Mouse (Mus musculus) thymus, postnatal 4 days (tissue): Measurements from ENCODE around the gene Avp.

Experiments used
- DNase-seq: peaks from one replicate; pipeline ENCODE4 v3.0.0; 2021

Gene Avp

DNA sequence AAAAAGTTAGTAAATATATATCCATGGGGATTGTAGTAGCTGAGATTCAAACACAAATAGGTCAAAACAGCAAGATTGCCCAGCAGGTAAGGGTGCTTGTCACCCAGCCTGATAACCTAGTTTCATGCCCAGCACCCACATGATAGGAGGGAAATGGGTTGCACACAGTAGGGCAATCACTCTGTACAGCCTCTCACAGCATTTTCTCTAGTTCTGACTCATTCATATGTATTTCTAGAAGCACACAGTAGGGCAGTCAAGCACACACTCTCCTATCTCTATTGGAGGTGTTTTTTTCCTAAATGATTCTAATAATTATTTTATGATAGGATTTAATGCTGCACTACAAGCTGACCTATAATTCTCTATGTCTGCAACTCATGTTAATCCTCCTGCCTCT, 12.4 kb downstream of the Avp start:
- no peak for DNase-seq

DNA sequence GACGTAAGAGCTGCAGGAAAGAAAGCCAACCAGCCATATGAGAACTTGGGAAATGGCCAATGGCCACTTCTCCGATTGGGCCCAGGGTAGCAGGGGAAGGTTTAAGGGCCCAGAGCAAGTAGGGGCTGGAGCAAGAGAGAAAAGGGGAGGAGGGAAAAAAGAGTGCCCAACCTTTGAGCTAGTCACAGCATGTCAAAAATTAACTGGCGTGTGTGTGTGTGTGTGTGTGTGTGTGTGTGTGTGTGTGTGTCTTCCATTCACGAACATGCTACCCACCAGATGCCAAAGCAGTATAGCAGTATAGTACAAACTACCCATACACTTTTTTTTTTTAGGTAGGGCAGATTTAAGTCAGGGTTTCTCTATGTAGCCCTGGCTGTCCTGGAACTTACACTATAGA, 13.4 kb downstream of the Avp start:
- DNase-seq: no peak

DNA sequence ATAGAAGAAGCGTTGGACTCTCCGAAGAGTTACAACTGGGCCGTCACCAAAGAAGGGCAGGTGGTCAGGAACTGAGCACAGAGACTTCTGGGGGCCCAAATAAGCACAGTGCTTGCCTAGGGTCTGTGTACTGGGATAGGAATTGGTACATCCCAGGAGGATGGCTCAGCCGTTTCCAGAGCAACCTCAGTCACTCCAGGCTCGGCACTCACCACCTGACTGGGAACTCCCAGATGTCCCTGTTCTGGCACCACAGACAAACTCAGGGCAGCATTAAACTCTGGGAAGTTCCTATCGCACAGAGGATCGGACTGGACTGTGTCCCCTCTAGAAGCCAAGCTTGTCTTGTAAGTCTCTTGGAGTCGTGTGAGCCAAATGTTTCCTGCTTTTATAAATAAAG, 17.4 kb downstream of the Avp start:
- no peak for DNase-seq

DNA sequence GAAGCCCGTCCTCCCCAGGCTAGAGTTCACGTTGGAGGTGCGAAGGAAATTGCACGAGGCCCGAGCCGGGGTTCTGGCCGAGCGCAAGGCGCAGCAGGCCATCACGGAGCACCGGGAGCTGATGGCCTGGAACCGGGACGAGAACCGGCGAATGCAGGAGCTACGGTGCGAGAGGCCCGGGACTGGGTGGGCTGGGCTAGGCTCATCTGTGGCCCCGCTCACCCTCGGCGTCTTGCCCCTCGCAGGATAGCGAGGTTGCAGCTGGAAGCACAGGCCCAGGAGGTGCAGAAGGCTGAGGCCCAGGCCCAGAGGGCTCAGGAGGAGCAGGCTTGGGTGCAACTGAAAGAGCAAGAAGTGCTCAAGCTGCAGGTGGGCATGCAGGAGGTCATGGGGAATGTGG, 18.3 kb downstream of the Avp start:
- DNase-seq: no peak

DNA sequence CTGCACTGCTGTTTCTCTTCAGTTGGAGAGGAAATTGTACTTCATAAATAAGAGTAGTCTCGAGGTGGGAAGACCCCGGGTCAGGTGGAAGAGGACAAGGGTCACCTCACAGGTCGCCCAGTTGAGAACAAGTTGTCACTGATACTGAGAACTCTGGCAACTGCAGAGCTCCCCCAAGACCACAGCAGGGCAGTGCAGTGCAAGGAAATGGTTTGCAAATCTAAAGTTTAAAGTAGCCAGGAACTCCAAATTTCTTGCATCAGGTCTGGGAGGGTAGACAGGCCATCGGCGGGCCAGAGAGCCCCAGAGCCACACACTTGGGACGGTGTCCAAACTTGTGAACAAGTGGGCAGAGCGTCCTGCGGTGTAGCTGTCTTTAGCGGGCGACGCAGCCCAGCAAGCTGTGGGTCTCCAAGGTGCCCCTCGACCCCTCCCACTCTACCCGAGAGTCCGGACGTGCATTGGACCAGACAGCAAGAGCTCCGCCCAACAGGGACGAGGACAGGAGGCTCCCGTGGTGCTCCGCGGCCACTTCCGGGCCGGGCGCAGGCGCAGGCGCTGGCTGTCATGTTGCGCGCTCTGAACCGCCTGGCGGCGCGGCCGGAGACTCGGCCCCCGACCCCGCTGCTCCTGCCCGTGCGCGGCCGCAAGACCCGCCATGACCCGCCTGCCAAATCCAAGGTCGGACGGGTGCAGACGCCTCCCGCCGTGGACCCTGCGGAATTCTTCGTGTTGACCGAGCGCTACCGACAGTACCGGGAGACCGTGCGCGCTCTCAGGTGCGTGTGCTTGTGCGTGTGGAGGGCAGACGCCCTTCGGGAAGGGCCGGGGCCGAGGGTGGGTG, 18.9 kb downstream of the Avp start, which contains the start of gene Mrps26:
Gene Mrps26 (plus strand): TSS at position 531 of the 844 bp plus-strand sequence.
- peak; percentile 91 for DNase-seq

DNA sequence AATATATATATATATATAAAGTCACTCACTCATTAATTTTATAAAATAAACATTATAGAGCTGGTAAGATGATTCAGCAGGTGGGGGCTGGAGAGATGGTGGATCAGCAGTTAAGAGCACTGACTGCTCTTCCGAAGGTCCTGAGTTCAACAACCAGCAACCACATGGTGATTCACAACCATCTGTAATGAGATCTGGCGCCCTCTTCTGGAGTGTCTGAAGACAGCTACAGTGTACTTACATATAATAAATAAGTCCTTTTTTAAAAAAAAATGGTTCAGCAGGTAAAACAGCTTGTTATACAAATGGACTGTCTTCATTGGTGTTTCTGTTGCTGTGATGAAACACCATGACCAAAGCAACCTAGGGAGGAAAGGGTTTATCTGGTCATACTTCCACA, 24.3 kb downstream of the Avp start:
- no peak for DNase-seq

DNA sequence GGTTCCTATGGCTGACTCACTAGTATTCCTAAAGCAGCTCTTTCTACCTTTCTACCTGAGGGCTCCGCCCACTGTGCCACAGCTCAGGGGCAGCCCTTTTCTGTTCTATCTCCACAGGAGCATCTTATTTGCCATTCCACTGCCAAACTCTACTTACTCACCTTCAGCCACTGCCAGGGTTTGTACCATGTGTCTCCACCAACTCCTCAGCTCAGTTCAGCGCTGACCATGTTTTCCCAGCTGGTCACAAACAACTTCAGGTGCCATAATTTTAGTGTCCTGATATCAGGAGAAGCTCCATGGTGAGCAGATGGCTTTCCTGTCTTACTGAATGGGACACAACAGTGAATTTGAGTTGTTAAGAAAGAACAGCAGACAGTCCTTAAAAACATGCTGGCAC, 24.9 kb downstream of the Avp start:
- no peak for DNase-seq

DNA sequence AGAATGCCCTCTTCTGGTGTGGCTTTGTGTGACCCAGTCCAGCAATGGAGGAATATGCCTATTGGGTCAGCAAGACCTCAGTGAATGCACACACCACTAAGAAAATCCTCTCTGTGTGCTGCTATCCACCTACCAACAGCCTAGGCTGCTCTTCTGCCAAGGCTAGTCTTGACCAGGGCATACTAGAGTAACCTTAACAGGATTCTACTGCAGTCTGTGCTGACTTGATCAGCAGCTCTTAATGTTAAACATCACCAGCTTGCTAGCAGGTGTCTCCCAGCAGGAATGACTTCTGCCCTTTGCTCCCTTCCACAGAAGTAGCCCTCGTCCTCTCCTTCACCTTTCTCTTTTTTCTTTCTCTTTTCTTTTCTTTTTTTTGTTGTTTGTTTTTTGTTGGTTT, 26.1 kb downstream of the Avp start:
- no peak for DNase-seq

DNA sequence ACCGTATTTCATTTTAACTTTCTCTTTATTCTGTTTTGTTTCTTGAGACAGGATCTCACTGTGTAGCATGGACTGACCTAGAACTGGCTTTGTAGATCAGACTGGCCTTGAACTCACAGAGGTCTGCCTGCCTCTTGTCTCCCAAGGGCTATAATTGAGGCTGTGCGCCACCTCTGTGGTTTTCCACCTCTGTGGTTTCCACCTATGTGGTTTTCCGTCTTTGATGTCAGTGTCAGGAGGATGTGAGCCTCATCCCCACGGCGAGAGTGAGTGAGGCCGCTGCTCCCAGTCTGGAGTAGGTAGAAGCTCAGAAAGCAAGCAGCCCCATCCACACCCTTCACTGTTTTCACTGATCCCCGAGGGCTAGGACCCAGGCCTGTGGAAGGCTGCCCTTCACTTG, 27.5 kb downstream of the Avp start:
- DNase-seq: no peak

DNA sequence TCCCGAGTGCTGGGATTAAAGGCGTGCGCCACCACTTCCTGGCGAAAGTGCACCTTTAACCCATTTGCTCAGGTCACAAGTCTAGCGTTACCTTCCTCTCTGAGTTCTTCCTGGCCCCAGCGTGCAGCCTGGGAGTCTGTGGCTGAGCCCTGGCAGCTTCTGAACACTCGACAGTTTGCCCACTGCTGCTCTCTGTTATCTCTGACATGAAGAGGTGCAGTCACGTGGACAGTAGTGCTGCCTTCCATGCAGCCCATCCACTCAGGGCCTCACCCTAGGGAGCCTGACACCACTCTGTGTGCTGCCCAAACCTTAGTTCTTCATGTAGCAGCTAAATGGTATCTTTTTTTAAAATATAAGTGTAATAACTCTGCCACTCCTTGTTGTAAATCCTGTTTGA, 35.4 kb downstream of the Avp start:
- DNase-seq: no peak

DNA sequence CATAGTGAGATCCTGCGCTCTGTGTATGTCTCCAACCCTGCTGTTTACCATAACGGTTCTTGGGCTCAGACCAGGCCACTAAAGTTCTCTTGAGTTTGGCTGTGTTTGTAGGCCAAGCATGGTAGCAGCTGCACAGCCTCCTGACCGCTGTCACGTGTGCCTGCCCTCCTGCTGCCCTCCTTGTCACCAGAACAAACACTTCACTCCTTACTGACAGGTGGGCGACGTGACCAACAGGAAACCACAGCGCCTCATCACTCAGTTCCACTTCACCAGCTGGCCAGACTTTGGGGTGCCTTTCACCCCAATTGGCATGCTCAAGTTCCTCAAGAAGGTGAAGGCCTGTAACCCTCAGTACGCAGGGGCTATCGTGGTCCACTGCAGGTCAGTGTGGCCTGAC, 42.1 kb downstream of the Avp start:
- peak; percentile 69 for DNase-seq

DNA sequence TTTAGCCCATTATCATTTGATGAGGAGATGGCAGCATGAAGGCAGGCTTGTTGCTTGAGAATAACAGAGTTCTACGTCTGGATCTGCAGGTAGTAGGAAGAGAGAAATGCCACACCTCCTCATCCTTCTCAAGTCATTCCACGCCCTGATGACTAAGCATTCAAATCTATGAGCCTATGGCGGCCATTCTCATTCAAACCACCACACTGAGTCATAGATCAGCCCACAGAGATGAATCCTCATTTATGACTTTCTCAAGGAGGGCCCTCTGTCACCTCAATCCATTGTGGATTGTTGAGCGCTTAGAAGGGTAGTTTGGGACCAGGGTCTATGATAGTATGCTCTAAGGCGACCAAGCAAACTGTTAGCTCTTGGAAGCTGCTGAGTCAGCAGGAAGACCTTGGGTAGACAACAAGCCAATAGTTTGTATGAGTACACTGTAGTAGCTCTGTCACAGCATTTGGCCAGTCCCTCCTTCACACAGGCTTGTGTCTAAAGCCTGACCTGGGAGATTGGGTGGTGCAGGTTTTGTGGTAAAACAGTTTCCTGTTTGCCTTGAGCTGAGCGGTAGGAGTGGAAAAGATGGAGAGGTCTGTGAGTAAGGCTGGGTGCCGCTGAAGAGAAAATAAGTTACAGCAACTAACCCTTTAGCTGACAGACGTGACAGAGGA, 43.3 kb downstream of the Avp start:
- peak; percentile 42 for DNase-seq

DNA sequence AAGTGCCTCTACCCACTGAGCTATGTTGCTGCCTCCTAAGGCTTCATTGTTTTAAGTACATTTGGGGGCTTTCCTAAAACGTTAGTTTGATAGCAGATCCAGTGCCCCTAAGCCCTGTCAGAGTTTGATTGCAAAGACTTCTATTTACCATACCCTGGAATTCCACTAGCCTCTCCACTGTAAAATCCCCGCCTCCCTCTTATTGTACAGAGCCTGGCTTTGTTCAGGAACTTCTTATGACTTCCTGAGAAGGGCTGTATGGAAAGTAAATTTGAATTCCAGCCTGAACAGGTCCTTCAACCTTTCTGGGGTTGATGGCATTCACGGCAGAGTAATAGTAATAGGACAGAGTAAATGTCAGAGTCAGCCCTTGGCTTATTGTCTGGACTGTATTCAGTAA, 45.5 kb downstream of the Avp start:
- DNase-seq: no peak

DNA sequence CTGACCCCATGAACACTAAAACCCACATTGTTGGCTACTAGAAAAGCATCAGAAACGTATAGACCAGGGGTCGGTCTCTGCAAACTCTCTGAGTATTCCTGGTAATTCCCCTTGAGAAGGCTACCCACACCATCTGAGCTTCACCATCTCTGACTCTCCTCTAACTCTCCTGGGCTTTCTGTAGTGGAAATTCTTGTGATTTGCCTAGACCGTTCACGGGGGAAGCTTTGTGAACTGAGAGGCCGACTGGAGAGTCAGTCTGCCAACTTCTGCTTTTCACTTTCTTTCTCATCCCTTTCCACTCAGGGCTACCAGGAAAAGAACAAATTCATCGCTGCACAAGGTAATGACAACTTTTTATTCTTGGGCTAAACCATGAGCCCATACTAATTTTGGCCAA, 47.3 kb downstream of the Avp start:
- no peak for DNase-seq

DNA sequence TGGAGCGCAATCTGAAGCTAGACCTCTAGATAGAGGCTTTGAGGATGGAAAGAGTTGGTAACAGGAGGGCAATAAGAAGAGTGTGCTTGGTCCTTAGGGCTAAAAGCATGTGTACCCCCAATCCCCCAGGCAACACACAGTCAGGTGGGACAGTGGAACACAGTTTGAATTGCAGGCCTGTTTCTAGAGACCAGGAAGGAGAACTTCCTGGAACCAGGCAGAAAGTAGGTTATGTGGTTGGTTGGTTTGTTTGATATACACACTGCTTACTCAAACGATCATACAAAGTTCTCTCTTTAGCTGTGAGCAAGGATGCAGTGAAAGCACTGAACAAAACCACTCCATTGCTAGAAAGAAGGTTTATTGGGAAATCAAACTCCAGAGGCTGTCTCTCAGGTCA, 50.2 kb downstream of the Avp start:
- peak; percentile 31 for DNase-seq
